Mouse (Mus musculus): Measurements from ENCODE around the gene Foxk2. TPM values are rescaled to one million over a fixed set of nuclear protein-coding genes. Genes with fewer than 3 reads are reported as not detected.

The Foxk2 gene
- total RNA-seq, 1 experiment from 2014 or later: 37.5 TPM

Other genes with a start within 250 kb of the Foxk2 start
- 0.48 and 3.8 TPM in 2 replicates for gene Cd7, start 220.6 kb upstream of the Foxk2 start, total RNA-seq (2021)
- gene Sectm1b, start 196.4 kb upstream of the Foxk2 start, total RNA-seq (2021): not detected in 2 replicates
- gene Sectm1a, start 178.8 kb upstream of the Foxk2 start, total RNA-seq (2021): not detected in 2 replicates
- gene Tex19.2, start 141.3 kb upstream of the Foxk2 start, total RNA-seq (2021): not detected in 2 replicates
- gene Tex19.1, start 113.8 kb upstream of the Foxk2 start, total RNA-seq (2021): not detected in 2 replicates
- gene Uts2r, start 99.7 kb upstream of the Foxk2 start, total RNA-seq (2021): not detected in 2 replicates
- 11.5 and 13.7 TPM in 2 replicates for gene Hexdc, start 55.6 kb upstream of the Foxk2 start, total RNA-seq (2021)
- gene Ogfod3, start 55.3 kb upstream of the Foxk2 start, total RNA-seq (2021): 23.0 and 24.6 TPM in 2 replicates
- gene Cybc1, start 30.7 kb upstream of the Foxk2 start, total RNA-seq (2021): 14.3 and 23.7 TPM in 2 replicates
- 29.9 and 36.5 TPM in 2 replicates for gene Narf, start 22.7 kb upstream of the Foxk2 start, total RNA-seq (2021)
- 53.3 and 54.3 TPM in 2 replicates for gene Wdr45b, start 94.5 kb downstream of the Foxk2 start, total RNA-seq (2021)
- gene Rab40b, start 128.3 kb downstream of the Foxk2 start, total RNA-seq (2021): 3.9 and 4.9 TPM in 2 replicates
- gene Fn3krp, start 161.4 kb downstream of the Foxk2 start, total RNA-seq (2021): 16.7 and 17.7 TPM in 2 replicates
- 7.6 and 13.7 TPM in 2 replicates for gene Fn3k, start 174.9 kb downstream of the Foxk2 start, total RNA-seq (2021)
- gene Tbcd, start 192.0 kb downstream of the Foxk2 start, total RNA-seq (2021): 31.6 and 37.9 TPM in 2 replicates

Data from adrenal gland, postnatal 14 days (tissue).